Mouse (Mus musculus) G1E-ER4 (cell line): Measurements from ENCODE around the gene Trim28. TPM values are rescaled to one million over a fixed set of nuclear protein-coding genes. Genes with fewer than 3 reads are reported as not detected.

Experiments
- GATA1 ChIP-seq: IDR thresholded peaks from one replicate; pipeline ENCODE4 v1.8.0; 2012; ENCODE audit warnings: low read length, inconsistent platforms
- polyA plus RNA-seq: library from polyadenylated mRNA; stranded (reverse); fragments of >175 nt; gene quantifications from 2 replicates; pipeline ENCODE4 v1.2.3, GENCODE M21; 2012

Trim28 gene
- 297 and 367 TPM in 2 replicates for polyA plus RNA-seq

GRCm38 (mm10) chr7:12998851-12999250 lies at the start of gene Trim28:
TSS of gene Trim28 (plus strand) at chr7:12999114.
- TF ChIP-seq GATA1, result no peak

- TF ChIP-seq GATA1, result no peak
Measured at GRCm38 (mm10) chr7:12949872-12950229, 49.1 kb upstream of the Trim28 start.

- no peak for TF ChIP-seq GATA1
Measured at GRCm38 (mm10) chr7:12954896-12955295, 44.0 kb upstream of the Trim28 start.

DNA sequence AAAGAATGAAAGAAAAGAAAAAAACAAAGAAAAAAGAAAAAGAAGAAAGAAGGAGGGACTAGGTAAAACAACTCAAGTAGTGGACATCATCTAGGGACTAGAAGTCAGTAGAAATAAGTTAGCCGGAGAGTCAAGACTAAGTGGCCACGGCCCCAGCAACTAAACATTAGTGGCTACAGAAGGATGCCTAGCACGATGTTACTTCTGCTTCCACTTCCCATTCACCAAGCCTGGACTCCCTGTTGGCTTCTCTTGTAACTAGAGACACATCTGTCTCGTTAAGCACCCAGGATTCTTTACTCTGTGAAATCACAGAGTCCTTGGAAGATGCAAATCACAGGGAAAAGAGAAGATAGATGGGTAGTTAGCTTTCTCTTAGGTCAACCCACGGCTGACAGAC lies 41.4 kb upstream of the Trim28 start:
- TF ChIP-seq GATA1, result no peak

- TF ChIP-seq GATA1, result no peak
Measured at GRCm38 (mm10) chr7:12958948-12959347, 40.0 kb upstream of the Trim28 start.

GRCm38 (mm10) chr7:12959718-12960117 lies 39.2 kb upstream of the Trim28 start:
- no peak for TF ChIP-seq GATA1

GRCm38 (mm10) chr7:12961511-12962141 lies 37.3 kb upstream of the Trim28 start:
- no peak for TF ChIP-seq GATA1

GRCm38 (mm10) chr7:12965678-12966091 lies 33.2 kb upstream of the Trim28 start, which contains the start of gene Zfp324:
TSS of gene Zfp324 (plus strand) at chr7:12965838.
- no peak for TF ChIP-seq GATA1

- TF ChIP-seq GATA1, result no peak
Measured at GRCm38 (mm10) chr7:12966104-12966845, 32.6 kb upstream of the Trim28 start.

- TF ChIP-seq GATA1, result no peak
Measured at GRCm38 (mm10) chr7:12970906-12971305, 28.0 kb upstream of the Trim28 start.

- TF ChIP-seq GATA1, result no peak
Measured at GRCm38 (mm10) chr7:12977682-12978389, 21.1 kb upstream of the Trim28 start, which contains the start of gene Zfp446. TSS of gene Zfp446 (plus strand) at chr7:12977848.

GRCm38 (mm10) chr7:12978931-12979722 lies 19.8 kb upstream of the Trim28 start:
- no peak for TF ChIP-seq GATA1

DNA sequence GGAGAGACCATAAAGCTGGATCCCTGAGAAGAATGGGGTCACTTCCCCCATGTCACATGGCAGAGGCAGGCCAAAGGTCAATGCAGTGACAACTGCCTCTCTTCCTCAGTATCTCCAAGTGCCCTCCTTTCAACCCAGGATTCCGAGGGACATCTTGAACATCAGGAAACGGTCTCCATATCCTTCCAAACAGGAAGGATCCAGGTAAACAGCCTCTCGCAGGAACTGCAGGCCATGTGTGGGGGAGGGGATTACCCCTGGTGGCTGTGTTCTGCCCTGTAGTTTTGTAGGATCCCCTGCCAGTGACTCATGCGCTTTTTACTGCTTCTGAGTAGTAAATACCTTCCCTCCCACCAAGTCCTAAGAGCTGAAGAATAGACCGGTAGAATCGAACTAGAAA lies 19.1 kb upstream of the Trim28 start:
- TF ChIP-seq GATA1, result no peak

DNA sequence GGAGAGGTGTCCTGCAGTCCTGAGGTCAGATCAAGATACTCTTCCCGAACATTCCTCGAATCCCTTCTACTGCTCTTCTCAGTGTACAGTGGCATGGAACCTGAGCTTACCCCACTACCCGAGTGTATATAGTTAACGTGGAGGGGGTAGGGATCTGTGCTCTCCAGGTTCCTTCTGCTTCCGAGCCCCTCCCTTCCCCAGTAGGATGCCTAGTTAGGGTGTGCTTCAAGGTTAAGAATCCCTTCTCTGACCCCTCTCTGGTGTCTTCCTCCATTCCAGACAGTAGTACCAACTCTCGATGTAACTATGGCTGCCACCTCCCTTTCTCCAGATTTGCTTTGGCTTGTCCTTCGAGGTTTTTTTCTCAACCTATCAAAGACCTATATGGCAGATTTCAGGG lies 18.6 kb upstream of the Trim28 start:
- TF ChIP-seq GATA1, result no peak

DNA sequence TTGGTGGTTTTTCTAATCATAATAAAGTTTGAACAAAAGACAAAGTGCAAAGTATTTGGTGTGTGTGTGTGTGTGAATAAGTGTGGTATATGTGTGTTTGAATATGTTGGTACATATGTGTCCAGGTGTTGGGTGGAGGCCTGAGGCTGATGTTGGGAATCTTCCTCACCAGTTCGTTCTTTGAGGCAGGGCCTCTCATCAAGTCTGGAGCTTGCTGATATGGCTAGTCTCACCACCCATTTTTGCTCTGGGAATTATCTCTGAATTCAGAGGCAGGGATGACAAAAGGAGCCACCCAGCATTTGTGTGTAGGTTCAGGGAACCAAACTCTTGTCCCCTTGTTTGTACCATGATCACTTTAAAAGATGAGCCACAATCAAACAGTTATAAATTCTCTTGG lies 13.2 kb upstream of the Trim28 start:
- no peak for TF ChIP-seq GATA1

DNA sequence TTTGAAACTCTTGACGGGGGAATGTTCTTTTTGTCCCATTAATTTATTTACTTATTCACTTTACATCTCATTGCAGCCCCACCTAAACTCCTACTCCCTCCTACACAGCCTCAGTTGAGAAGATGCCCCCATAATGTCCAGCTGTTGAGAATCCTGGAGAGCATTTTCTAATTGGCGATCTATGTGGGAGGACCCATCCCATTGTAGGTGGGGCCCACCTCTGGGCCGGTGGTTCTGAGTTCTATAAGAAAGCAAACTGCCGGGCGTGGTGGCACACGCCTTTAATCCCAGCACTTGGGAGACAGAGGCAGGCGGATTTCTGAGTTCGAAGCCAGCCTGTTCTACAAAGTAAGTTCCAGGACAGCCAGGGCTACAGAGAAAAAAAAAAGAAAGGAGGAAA lies 12.0 kb upstream of the Trim28 start:
- no peak for TF ChIP-seq GATA1
